Mouse (Mus musculus) neutrophil, adult 5-6 weeks (primary cell): ENCODE data around the gene Lrif1. TPM values are rescaled to one million over a fixed set of nuclear protein-coding genes. Genes with fewer than 3 reads are reported as not detected.
"Not testable (repeated sequence)": the region's sequence is repeated elsewhere in the genome, so short reads cannot be mapped to it uniquely, and the experiment has no call there.

Source experiments
- ATAC-seq: fragments of 151-379, 151-347 bp; 2 replicates; pipeline ENCODE4 v1.8.0; 2017; ENCODE audit warnings: mild to moderate bottlenecking, moderate TSS enrichment; ENCODE audit not compliant: insufficient number of reproducible peaks, poor library complexity, low FRiP score, severe bottlenecking; ENCODE audit errors: extremely low read depth
- total RNA-seq: library from RNA; stranded (forward); fragments of 200-1000 nt; gene quantifications from 2 replicates; pipeline ENCODE4 v1.2.3, GENCODE M21; 2017

The Lrif1 gene
- 90.7 and 106 TPM in 2 replicates for total RNA-seq

- peak; percentile 76 for ATAC-seq
These were observed at the start of gene Lrif1 for GRCm38 (mm10) chr3:106684830-106685229. TSS of gene Lrif1 (plus strand) at chr3:106684987.

- ATAC-seq = not testable (repeated sequence)
These were observed 12.0 kb upstream of the Lrif1 start for GRCm38 (mm10) chr3:106672811-106673210.

GRCm38 (mm10) chr3:106685381-106685780 is 594 bp downstream of the Lrif1 start:
- no peak for ATAC-seq

- ATAC-seq = peak; percentile 89
These were observed 36.7 kb downstream of the Lrif1 start for GRCm38 (mm10) chr3:106721397-106722027.

GRCm38 (mm10) chr3:106722028-106722945 is 37.5 kb downstream of the Lrif1 start:
- ATAC-seq = peak; percentile 68

GRCm38 (mm10) chr3:106755898-106756297 is 71.1 kb downstream of the Lrif1 start:
- no peak for ATAC-seq

GRCm38 (mm10) chr3:106771834-106772233 is 87.0 kb downstream of the Lrif1 start:
- 0 out of 2 replicates have a peak, but pooled peaks have one; percentile 53 for ATAC-seq

GRCm38 (mm10) chr3:106785130-106785529 is 100.3 kb downstream of the Lrif1 start:
- peak; percentile 44 for ATAC-seq

Other genes starting within 250 kb of the Lrif1 start
- 72.7 and 76.0 TPM in 2 replicates for gene Dennd2d, start 202.6 kb upstream of the Lrif1 start, total RNA-seq
- 43.8 and 56.6 TPM in 2 replicates for gene Dram2, start 137.2 kb upstream of the Lrif1 start, total RNA-seq
- 87.7 and 91.4 TPM in 2 replicates for gene Cept1, start 137.2 kb upstream of the Lrif1 start, total RNA-seq
- 742 and 854 TPM in 2 replicates for gene Cd53, start 105.2 kb downstream of the Lrif1 start, total RNA-seq
- gene Olfr266, start 141.3 kb downstream of the Lrif1 start, total RNA-seq = not detected in 2 replicates